Mouse (Mus musculus) midbrain, embryonic 14.5 days (tissue): Measurements from ENCODE around the gene Chchd3. TPM values are rescaled to one million over a fixed set of nuclear protein-coding genes. Genes with fewer than 3 reads are reported as not detected.

Experiments used
- ATAC-seq: fragments of 200-750 bp; cut with Nextera tagmentation; 2 replicates; pipeline ENCODE4 v1.8.0; 2017; ENCODE audit warnings: moderate number of reproducible peaks, moderate library complexity; ENCODE audit not compliant: low FRiP score, low TSS enrichment
- DNase-seq: peaks from one replicate; pipeline ENCODE4 v3.0.0-alpha.2; 2015
- H3K27ac ChIP-seq: fragments of 300-500 bp; sonication (generic); replicated peaks from 2 replicates; pipeline ENCODE4 v1.5.1; 2014; ENCODE audit warnings: mild to moderate bottlenecking, low read depth, low read length, moderate library complexity
- H3K27me3 ChIP-seq: fragments of 300-500 bp; sonication (generic); 2 replicates; pipeline ENCODE4 v1.6.1; 2014; ENCODE audit warnings: low read length, control low read depth, mixed read lengths; ENCODE audit not compliant: control insufficient read depth, insufficient read depth
- H3K36me3 ChIP-seq: fragments of 300-500 bp; sonication (generic); 2 replicates; pipeline ENCODE4 v1.6.1; 2014; ENCODE audit warnings: low read length, control low read depth; ENCODE audit not compliant: control insufficient read depth, insufficient read depth
- H3K4me1 ChIP-seq: fragments of 300-500 bp; sonication (generic); 2 replicates; pipeline ENCODE4 v1.6.1; 2014; ENCODE audit warnings: mild to moderate bottlenecking, antibody characterized with exemption, low read length, control low read depth; ENCODE audit not compliant: control insufficient read depth, insufficient read depth
- H3K4me2 ChIP-seq: fragments of 300-500 bp; sonication (generic); 2 replicates; pipeline ENCODE4 v1.6.1; 2014; ENCODE audit warnings: mild to moderate bottlenecking, low read length, moderate library complexity
- H3K4me3 ChIP-seq: fragments of 300-500 bp; sonication (generic); replicated peaks from 2 replicates; pipeline ENCODE4 v1.5.1; 2014; ENCODE audit warnings: low read depth, low read length
- H3K9ac ChIP-seq: fragments of 300-500 bp; sonication (generic); replicated peaks from 2 replicates; pipeline ENCODE4 v1.6.1; 2014; ENCODE audit warnings: mild to moderate bottlenecking, low read length, moderate library complexity
- H3K9me3 ChIP-seq: fragments of 300-500 bp; sonication (generic); 2 replicates; pipeline ENCODE4 v1.6.1; 2016; ENCODE audit warnings: low read length, control low read depth, mixed read lengths; ENCODE audit not compliant: control insufficient read depth
- WGBS: fragments of 180-500 bp; shearing (Covaris S2); extraction: QIAGEN DNeasy Blood & Tissue Kit; methylation state at CpG from one replicate; pipeline ENCODE4 v1.1.7; 2014; 5-methylcytosine and 5-hydroxymethylcytosine counted together
- polyA plus RNA-seq: library from polyadenylated mRNA; unstranded; fragments of >200 nt; fragmentation: Nextera tagmentation; extraction: Ambion mirVana; gene quantifications from 2 replicates; pipeline ENCODE4 v1.2.1, GENCODE M21; 2014

The Chchd3 gene
- polyA plus RNA-seq = 109 and 110 TPM in 2 replicates

DNA sequence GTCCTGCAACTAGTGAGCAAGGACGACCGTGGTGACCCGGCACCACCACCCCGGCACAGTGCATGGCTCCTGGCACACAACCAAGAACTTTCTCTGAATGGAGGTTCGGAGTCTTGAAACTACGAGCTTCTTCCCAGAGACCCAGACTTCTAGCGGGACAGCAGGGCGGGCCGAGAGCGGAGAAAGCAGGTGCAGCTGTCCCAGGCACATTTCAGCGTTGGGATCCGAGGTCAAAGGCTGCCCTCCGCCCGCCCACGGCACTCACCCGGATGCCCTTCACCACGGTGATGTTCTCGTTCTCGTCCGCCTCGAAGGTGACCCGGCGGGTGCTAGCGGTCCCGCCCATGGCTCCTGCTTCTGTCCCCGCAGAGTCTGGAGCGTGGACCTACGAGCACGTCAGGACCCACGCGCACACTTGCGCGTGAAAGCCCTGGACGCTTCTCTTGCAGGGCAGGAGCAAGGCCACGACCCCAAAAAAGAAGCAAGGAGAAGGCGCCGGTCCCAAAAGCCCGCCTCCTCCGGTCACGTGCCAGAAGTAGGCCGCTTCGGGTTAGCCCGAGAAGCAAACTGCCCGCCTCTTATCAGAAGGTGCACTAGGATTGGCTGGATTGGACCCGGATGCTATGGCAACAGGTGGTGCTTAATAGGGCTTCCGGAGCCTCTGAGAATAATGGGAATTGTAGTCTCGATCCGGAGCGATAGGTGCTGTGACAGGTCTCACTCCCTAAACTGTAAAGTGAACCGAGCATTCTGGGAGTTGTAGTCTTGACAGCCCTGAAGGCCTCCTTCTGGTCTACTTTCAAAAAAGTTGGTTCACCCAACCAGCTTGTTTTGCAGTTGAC is at the start of gene Chchd3:
TSS of gene Chchd3 (minus strand) at position 526 of the 842 bp plus-strand sequence.
- Histone ChIP-seq H3K9me3 (no peaks in the 10 kb centered on the region), H3K36me3 (peaks cover 3% of the 10 kb centered on the region), H3K4me1 (peaks cover 10% of the 10 kb centered on the region), H3K4me3 (peak within 1 kb of the TSS; percentile 88), H3K27ac (0 out of 2 replicates have a peak within 1 kb of the TSS, but pooled peaks have one; percentile 55), H3K9ac (peak within 1 kb of the TSS; percentile 80), H3K4me2 (peak within 1 kb of the TSS; percentile 88), H3K27me3 (no peaks in the 10 kb centered on the region)
- peak; percentile 99 for DNase-seq
- peak; percentile 100 for ATAC-seq
- under 1% methylated on average over 50 of the region's 50 CpGs for WGBS

DNA sequence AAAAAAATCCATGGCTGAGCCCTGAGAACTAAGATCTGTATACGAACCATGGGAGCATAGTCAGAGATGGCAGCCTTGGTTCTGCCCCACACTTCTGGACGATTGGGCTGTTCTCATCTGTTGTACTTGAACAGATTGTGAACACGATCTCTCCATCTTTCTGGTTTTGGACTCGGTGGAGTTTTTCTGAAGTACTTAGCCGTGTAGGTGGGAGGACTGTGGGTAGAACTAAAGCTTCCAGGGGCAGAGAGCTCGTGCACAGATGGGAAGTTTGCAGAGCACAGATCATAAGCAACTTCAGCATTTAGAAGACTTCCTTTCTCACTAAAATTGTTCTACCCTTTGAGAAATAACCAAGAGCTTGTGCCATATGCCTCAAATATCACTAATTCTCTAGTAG is 44.6 kb upstream of the Chchd3 start:
- Histone ChIP-seq H3K27ac (no peak overlapping the region), H3K9ac (no peak overlapping the region), H3K36me3 (no peaks in the 10 kb centered on the region), H3K4me1 (no peaks in the 10 kb centered on the region), H3K4me3 (no peak overlapping the region), H3K9me3 (no peaks in the 10 kb centered on the region), H3K27me3 (no peaks in the 10 kb centered on the region), H3K4me2 (no peak overlapping the region)
- ATAC-seq (no peak), DNase-seq (no peak)
- 85% methylated on average over 6 of the region's 6 CpGs for WGBS

DNA sequence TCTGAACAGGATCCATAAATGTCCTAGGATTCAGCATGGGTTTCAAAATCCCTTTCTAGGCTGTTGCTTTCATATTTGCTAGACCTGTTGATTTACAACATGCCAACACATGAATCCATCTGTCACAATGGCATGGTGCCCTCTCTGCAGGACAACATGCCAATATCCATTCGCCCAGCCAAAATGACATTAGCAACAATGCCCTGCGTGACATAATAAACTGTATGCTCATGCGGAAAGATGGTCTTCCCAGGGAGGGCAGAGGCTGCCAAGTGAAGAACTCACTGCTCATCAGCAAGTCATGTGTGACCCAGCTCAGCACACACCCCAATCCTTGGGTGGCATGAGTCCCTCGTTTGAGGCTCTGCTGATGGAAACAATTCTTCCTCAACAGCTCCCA is 38.8 kb upstream of the Chchd3 start:
- H3K9me3 ChIP-seq = no peaks in the 10 kb centered on the region
- 85% methylated on average over 4 of the region's 4 CpGs for WGBS
- no peak overlapping the region for H3K4me3 ChIP-seq
- DNase-seq (peak; percentile 13), ATAC-seq (no peak)
- H3K9ac ChIP-seq = no peak overlapping the region
- no peaks in the 10 kb centered on the region for H3K36me3 ChIP-seq
- no peak overlapping the region for H3K4me2 ChIP-seq
- no peak overlapping the region for H3K27ac ChIP-seq
- peaks cover 8% of the 10 kb centered on the region for H3K4me1 ChIP-seq
- H3K27me3 ChIP-seq = no peaks in the 10 kb centered on the region

DNA sequence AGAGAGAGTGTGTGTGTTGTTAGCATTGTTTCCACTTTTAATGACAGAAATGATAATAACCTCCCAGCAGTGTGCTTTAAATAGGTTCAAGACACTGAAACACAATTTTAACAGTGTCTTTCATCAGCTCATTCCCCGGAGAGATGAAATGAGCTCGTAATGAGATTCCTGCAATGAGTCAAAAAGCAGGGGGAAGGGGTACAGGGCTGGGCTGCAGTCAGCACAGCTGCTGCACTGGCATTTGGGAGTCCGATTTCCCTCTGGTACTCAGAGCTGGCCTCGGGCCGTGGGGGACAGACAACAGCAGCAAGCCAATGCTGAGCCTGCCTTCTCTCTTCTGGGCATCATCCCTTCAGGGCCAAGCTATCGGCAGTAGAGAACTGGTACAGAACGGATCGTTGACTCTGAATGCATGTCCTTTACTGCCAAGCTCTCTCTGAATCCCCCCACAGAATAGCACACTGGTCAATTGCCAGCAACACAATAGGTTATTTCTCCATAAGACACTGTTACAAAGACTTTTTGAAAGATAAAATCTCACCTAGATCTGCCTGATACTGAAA is 34.7 kb upstream of the Chchd3 start:
- H3K4me2 ChIP-seq = peak overlapping the region; percentile 25; the same call in 1 of the 2 replicates
- H3K27me3 ChIP-seq = no peaks in the 10 kb centered on the region
- ATAC-seq = peak; percentile 40; the same call in 1 of the 2 replicates
- WGBS = 29% methylated on average over 8 of the region's 8 CpGs
- no peaks in the 10 kb centered on the region for H3K9me3 ChIP-seq
- no peak overlapping the region for H3K9ac ChIP-seq
- DNase-seq = peak; percentile 61
- no peak overlapping the region for H3K4me3 ChIP-seq
- peak overlapping the region; percentile 67; the same call in 1 of the 2 replicates for H3K27ac ChIP-seq
- H3K36me3 ChIP-seq = no peaks in the 10 kb centered on the region
- peaks cover 8% of the 10 kb centered on the region for H3K4me1 ChIP-seq

DNA sequence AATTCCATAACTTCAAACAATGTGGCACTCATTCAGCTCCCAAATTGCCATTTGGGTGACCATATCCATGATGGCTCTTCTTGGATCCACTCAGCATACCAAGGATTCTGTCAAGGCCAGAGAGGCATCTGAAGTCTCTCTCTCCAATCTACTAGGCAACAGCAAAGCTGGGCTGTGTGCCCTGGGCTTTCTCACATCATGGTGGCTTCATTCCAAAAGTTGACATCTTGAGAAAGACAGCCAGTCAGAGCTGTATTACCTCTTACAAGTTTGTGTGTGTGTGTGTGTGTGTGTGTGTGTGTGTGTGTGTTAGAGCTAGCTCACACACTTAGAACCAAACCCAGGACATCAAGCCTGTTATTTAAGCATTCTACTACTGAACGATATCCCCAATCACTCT is 20.1 kb upstream of the Chchd3 start:
- 95% methylated on average over 1 of the region's 1 CpGs for WGBS
- DNase-seq (no peak), ATAC-seq (no peak)
- Histone ChIP-seq H3K36me3 (no peaks in the 10 kb centered on the region), H3K4me2 (no peak overlapping the region), H3K9ac (no peak overlapping the region), H3K4me3 (no peak overlapping the region), H3K27me3 (no peaks in the 10 kb centered on the region), H3K27ac (no peak overlapping the region), H3K4me1 (no peaks in the 10 kb centered on the region), H3K9me3 (no peaks in the 10 kb centered on the region)

DNA sequence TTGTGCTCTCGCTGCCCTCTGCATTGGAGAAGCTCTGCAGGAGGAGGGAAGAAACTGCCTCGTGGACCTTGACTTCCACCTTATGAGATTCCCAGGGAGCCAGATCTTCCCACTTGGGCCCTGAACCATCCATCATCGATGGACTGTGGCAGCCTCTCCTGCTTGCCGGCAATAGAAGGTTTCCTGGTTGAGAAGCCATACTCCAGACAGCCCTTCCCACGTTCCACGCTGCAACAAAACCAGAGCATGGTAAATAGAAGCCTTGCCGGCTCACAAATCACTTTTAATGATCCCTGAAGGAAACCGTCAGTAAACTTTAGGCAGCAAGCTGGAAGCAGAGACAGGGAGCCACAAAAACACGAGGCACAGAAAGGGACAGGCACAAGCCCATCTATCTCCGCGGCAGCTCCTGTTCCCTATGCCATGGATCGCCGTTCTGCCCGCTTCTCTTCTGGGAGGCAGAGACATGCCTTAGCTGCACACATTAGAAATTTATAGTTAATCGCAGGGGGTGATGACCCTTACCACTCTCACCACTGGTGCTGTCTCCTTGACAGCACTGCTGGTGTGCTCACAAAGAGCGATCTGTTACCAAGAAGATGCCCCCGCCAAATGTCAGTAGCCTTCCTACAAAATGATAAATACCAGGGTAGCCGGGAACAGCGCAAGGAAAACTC is 18.3 kb upstream of the Chchd3 start:
- Histone ChIP-seq H3K9ac (no peak overlapping the region), H3K27ac (no peak overlapping the region), H3K4me2 (no peak overlapping the region), H3K36me3 (no peaks in the 10 kb centered on the region), H3K9me3 (no peaks in the 10 kb centered on the region), H3K4me3 (no peak overlapping the region), H3K4me1 (no peaks in the 10 kb centered on the region), H3K27me3 (no peaks in the 10 kb centered on the region)
- no peak for ATAC-seq
- no peak for DNase-seq
- 89% methylated on average over 19 of the region's 19 CpGs for WGBS

DNA sequence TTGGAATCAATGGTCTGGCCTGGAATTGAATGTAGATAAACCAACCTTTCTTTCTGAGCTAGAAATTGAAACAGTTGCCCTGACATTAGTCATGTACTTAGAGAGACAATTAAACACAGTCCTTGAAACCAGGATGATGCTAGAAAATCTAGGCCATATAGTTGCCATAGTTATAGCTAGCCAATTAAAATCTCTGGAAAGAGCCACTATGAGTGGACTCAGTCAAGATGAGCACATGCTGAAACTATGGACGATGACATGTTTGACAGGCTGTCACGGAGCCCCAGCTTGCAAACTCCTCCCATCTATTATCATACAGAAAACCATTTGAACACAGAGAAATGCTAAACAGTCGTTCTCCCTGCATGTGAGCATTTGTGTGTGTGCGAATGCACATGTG is 6.4 kb upstream of the Chchd3 start:
- no peak overlapping the region for H3K4me3 ChIP-seq
- H3K36me3 ChIP-seq = no peaks in the 10 kb centered on the region
- H3K9ac ChIP-seq = no peak overlapping the region
- H3K27me3 ChIP-seq = no peaks in the 10 kb centered on the region
- no peak overlapping the region for H3K27ac ChIP-seq
- no peaks in the 10 kb centered on the region for H3K4me1 ChIP-seq
- DNase-seq (no peak), ATAC-seq (no peak)
- H3K9me3 ChIP-seq = no peaks in the 10 kb centered on the region
- no peak overlapping the region for H3K4me2 ChIP-seq
- 70% methylated on average over 4 of the region's 4 CpGs for WGBS

DNA sequence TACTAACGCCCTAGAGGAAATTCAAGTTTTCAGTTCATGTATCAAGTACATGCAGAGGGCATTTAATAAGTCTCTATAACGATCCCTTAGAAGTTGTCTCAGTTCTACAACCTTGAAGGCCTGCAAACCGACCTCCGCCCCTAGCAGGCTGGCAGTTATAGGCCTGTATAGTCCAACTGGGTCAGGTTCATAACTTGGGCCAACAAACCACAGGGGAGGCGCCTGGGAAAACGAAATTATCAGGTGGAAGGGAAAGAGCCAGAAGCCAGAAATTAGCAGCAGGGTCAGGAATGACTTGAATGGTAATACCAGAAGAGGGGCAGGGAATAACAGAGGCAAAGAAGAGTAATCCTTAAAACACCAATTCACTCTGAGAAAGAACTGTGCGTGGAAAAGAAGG is 784 bp downstream of the Chchd3 start:
- ATAC-seq (no peak), DNase-seq (no peak)
- Histone ChIP-seq H3K4me2 (peak overlapping the region; percentile 88), H3K9me3 (no peaks in the 10 kb centered on the region), H3K4me3 (peak overlapping the region; percentile 88), H3K9ac (peak overlapping the region; percentile 80), H3K4me1 (peaks cover 10% of the 10 kb centered on the region), H3K27ac (no peak overlapping the region), H3K27me3 (no peaks in the 10 kb centered on the region), H3K36me3 (peaks cover 10% of the 10 kb centered on the region)
- 40% methylated on average over 7 of the region's 7 CpGs for WGBS
